Mouse (Mus musculus) testis, postnatal 14 days (tissue): Measurements from ENCODE around the gene Gm525.
"Not testable (repeated sequence)": the region's sequence is repeated elsewhere in the genome, so short reads cannot be mapped to it uniquely, and the experiment has no call there.

Experiments
- DNase-seq: peaks from one replicate; pipeline ENCODE4 v3.0.0; 2021; ENCODE audit warnings: low spot score

The Gm525 gene

GRCm38 (mm10) chr11:89097292-89097691, 23.7 kb downstream of the Gm525 start:
- DNase-seq = not testable (repeated sequence)

GRCm38 (mm10) chr11:89098083-89098835, 24.6 kb downstream of the Gm525 start:
- DNase-seq = no peak

GRCm38 (mm10) chr11:89098930-89099329, 25.3 kb downstream of the Gm525 start:
- no peak for DNase-seq

- DNase-seq = peak; percentile 81
Measured at GRCm38 (mm10) chr11:89100403-89100802, 26.8 kb downstream of the Gm525 start.

- DNase-seq = no peak
Measured at GRCm38 (mm10) chr11:89100826-89101321, 27.2 kb downstream of the Gm525 start.

- DNase-seq = no peak
Measured at GRCm38 (mm10) chr11:89103166-89103565, 29.5 kb downstream of the Gm525 start.

- DNase-seq = no peak
Measured at GRCm38 (mm10) chr11:89105211-89105610, 31.6 kb downstream of the Gm525 start.

GRCm38 (mm10) chr11:89105823-89106222, 32.2 kb downstream of the Gm525 start:
- DNase-seq = peak; percentile 78

GRCm38 (mm10) chr11:89107180-89107807, 33.7 kb downstream of the Gm525 start:
- no peak for DNase-seq

- peak; percentile 42 for DNase-seq
Measured at GRCm38 (mm10) chr11:89124411-89124810, 50.8 kb downstream of the Gm525 start.

- DNase-seq = peak; percentile 55
Measured at GRCm38 (mm10) chr11:89130856-89131255, 57.2 kb downstream of the Gm525 start.

- no peak for DNase-seq
Measured at GRCm38 (mm10) chr11:89132406-89132805, 58.8 kb downstream of the Gm525 start.

- no peak for DNase-seq
Measured at GRCm38 (mm10) chr11:89134211-89134610, 60.6 kb downstream of the Gm525 start.

- DNase-seq = no peak
Measured at GRCm38 (mm10) chr11:89137915-89138314, 64.3 kb downstream of the Gm525 start.
